Mouse (Mus musculus): ENCODE data around the gene Tet1.
A peak's percentile ranks its signal among the peaks of the same experiment; 100 is the strongest.

Gene Tet1

GRCm38 (mm10) chr10:62891025-62891424 lies 17.8 kb downstream of the Tet1 start:
- DNase-seq = no peak

GRCm38 (mm10) chr10:62886799-62887591 lies 21.8 kb downstream of the Tet1 start:
- DNase-seq = no peak

- DNase-seq = no peak
Observed at GRCm38 (mm10) chr10:62885969-62886798, 22.6 kb downstream of the Tet1 start.

GRCm38 (mm10) chr10:62885460-62885859 lies 23.3 kb downstream of the Tet1 start:
- no peak for DNase-seq

GRCm38 (mm10) chr10:62884517-62884916 lies 24.3 kb downstream of the Tet1 start:
- no peak for DNase-seq

GRCm38 (mm10) chr10:62883933-62884372 lies 24.8 kb downstream of the Tet1 start:
- DNase-seq = no peak

DNA sequence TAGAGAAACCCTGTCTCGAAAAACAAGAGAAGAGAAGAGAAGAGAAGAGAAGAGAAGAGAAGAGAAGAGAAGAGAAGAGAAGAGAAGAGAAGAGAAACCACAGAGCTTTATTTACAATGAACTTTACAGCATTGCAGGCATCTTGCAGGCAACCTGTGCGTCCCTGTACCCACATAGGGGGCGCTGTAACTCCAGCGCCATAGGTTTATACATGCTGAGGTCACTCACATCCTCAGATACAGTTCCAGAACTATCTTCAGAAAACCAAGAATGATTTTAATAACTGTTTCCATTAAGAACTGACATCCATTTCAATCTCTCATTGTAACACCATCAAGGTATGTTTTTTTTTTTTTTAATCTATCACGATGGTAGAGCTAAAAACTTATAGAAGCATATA lies 27.6 kb downstream of the Tet1 start:
- no peak for DNase-seq

- no peak for DNase-seq
Observed at GRCm38 (mm10) chr10:62878056-62878455, 30.7 kb downstream of the Tet1 start.

- DNase-seq = no peak
Observed at GRCm38 (mm10) chr10:62875565-62875964, 33.2 kb downstream of the Tet1 start.

GRCm38 (mm10) chr10:62874828-62875227 lies 34.0 kb downstream of the Tet1 start:
- no peak for DNase-seq

GRCm38 (mm10) chr10:62866035-62866791 lies 42.6 kb downstream of the Tet1 start:
- peak; percentile 34 for DNase-seq

DNA sequence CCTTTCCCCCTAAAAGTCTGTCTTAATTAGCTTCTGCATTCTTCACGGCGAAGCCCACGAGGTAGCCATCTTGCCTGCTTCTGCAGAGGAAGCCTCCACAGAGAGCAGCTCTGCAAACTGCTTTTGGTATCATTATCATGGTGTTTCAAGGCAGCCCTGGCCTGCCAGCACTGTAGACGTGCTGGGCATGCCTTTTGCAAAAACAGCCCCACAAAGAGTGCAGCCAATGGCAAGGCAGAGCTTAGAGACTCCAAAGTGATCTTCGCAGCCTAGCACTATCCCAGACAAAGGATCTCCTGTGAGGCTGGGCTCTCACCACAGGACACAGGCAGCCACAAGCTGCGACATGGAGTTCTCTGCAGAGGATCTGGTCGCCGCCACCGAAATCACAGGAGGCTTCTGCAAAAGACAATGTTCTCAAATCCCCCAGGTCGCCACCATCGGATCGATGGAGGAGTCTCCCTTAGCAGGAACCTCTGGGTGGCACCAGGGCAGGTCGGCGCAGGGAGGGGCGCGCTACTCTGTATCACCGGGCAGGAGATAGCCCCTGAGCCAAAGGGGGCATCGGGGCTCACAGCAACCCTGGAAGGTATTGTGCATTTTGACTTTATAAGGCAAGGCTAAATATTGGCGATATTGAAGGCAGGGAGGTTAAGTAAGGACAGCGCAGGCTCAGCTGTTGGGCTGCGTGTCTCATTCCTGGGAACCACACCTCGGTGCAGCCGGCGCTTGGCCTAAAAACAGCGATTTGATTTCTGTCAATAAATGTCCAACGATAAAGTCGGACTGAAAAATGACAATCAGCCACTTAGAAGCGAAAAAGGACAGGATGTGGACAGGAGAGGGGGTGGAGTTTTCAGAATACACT lies 43.4 kb downstream of the Tet1 start:
- peak; percentile 89 for DNase-seq

DNA sequence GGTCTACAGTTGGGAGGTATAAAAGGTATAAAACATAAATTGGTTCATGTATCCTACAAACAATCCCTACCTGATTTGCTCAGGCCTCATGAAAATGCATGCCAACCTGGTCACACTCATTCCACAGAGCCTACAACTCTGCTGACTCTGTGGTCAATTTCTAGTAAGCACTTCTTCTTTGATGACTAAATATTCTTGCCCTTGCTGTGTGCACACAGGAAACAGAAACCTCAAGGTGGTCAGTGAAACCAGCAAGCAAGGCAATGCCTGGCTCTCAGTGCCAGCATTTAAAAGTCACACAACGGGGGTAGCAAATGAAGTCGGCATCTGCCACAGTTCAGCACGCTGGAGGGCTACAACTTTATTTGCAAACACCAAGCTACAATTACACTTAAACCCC lies 45.2 kb downstream of the Tet1 start:
- no peak for DNase-seq

DNA sequence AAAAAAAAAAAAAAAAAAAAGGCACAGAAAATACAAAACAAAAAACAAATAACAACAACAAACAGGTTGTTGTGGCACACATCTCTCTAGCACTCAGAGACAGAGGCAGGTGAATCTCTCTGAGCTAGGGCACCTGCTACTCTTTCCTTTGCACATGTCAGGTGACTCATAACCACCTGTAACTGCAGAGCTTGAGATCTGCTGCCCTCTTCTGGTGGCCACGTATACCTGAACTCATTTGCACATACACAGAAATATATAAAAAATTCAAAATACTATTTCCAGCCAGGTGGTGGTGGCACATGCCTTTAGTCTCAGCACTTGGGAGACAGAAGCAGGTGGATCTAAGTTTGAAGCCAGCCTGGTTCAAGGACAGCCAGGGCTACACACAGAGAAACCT lies 46.4 kb downstream of the Tet1 start:
- no peak for DNase-seq

DNA sequence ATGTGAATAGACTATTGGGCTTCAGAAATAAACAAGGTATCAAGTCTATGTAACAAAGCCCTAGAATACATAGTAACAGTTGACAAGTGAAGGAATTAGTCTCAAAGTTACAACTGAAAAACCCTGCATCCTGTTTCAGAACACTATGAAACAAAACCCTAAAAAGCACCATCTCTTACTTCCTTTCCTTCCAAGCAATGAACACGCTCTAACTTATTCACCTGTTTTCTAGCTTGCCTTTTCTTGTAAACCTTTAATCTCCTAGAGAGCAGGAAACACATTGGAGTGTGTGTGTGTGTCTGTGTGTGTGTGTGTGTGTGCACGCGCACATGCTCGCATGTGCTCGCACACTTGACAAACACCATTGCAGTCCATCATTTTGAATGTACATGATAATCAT lies 49.8 kb downstream of the Tet1 start:
- no peak for DNase-seq

DNA sequence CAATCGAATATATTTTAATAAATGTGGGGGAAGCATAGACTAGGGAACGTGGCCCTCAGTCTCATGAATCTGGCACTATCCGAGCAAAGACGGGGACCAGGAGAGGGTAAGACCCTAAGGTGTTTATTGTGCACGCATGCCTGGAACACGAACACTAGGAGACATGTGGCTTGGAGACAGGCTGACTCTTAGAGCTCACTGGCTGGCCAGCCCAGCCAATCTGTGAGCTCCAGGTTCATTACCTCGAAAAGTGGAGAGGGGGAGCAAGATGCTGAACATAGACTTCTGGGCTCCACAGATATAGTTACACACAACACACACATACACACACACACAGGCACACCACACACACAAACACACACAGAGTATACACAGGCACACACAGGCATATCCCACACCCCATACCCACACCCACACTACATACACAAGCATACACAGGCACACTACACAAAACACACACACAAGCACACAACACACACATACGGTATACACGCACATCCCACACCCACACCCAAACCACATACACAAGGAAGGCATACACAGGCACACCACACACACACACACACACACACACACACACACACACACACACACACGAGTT lies 52.0 kb downstream of the Tet1 start:
- no peak for DNase-seq

GRCm38 (mm10) chr10:62854992-62855391 lies 53.8 kb downstream of the Tet1 start:
- DNase-seq = no peak

DNA sequence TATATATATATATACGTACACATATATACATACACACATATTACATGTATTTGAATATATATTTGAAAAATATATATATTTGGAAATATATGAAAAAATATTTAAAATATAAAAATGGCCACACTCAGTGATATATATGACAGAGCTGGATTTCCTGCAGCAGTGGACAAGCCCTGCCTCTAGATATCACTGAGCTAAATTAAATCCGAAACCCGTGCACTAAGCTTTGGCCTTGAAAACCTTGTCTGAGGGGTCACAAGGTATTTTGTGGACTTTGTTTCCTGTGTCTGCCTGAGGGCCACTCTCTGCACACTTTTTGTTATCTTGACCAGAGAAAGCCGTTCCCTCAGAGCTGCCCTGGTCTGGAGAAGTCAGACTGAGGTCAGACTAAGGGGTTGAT lies 54.2 kb downstream of the Tet1 start:
- no peak for DNase-seq

- peak; percentile 28 for DNase-seq
Observed at GRCm38 (mm10) chr10:62851578-62851977, 57.2 kb downstream of the Tet1 start.

GRCm38 (mm10) chr10:62851025-62851424 lies 57.8 kb downstream of the Tet1 start:
- DNase-seq = peak; percentile 83

DNA sequence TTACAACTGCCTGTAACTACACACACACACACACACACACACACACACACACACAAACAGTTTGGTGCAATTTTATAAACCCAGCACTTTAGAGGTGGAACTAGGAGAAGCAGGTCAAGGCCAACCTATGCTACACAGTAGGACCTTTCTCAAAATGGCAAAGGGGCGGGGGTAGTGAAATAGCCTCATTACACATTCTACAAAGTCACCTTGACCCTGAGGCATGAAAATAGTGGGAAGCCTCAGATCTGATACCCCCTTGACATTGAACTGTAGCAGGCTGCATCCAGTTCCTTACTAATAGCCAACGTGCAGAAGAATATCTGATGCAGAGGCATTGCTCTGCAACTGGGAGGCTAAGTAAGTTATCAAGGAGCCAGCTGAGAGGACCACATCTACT lies 60.0 kb downstream of the Tet1 start:
- DNase-seq = no peak

Data from right cerebral cortex, adult 18-20 months (tissue).